Mouse (Mus musculus) spleen, adult 2 months (tissue): ENCODE measurements around the gene Calm4. TPM values are rescaled to one million over a fixed set of nuclear protein-coding genes. Genes with fewer than 3 reads are reported as not detected.

Experiments used
- DNase-seq, 2 experiments: peaks; one replicate each; pipeline versions ENCODE4 v3.0.0 to v3.0.0-alpha.2; 2012 to 2021; ENCODE audit warnings: low spot score in 2 of 2, low read depth in 1 of 2
- H3K27ac ChIP-seq: fragments of 200-500 bp; 2 replicates; pipeline ENCODE4 v1.5.1; 2012; ENCODE audit warnings: low read length, inconsistent platforms; ENCODE audit not compliant: insufficient read depth
- H3K27me3 ChIP-seq: fragments of 200-500 bp; 2 replicates; pipeline ENCODE4 v1.6.1; 2012; ENCODE audit warnings: mild to moderate bottlenecking, moderate library complexity, low read length, inconsistent platforms; ENCODE audit not compliant: control insufficient read depth, insufficient read depth
- H3K36me3 ChIP-seq: fragments of 200-500 bp; 2 replicates; pipeline ENCODE4 v1.6.1; 2012; ENCODE audit warnings: mild to moderate bottlenecking, low read length, inconsistent platforms; ENCODE audit not compliant: control insufficient read depth, insufficient read depth
- H3K4me1 ChIP-seq: fragments of 200-500 bp; 2 replicates; pipeline ENCODE4 v1.6.1; 2011; ENCODE audit warnings: inconsistent platforms; ENCODE audit not compliant: control insufficient read depth, insufficient read depth, insufficient read length
- H3K4me3 ChIP-seq: fragments of 200-500 bp; 2 replicates; pipeline ENCODE4 v1.5.1; 2011; ENCODE audit warnings: mild to moderate bottlenecking, inconsistent platforms; ENCODE audit not compliant: insufficient read depth, insufficient read length; ENCODE audit errors: extremely low read depth
- CTCF ChIP-seq: fragments of 200-500 bp; IDR thresholded peaks from 2 replicates; pipeline ENCODE4 v1.5.1; 2011; ENCODE audit warnings: mild to moderate bottlenecking, inconsistent platforms; ENCODE audit not compliant: insufficient read depth, insufficient read length, insufficient replicate concordance; ENCODE audit errors: extremely low read depth
- POLR2A ChIP-seq: fragments of 200-500 bp; IDR thresholded peaks from 2 replicates; pipeline ENCODE4 v1.6.1; 2011; ENCODE audit warnings: low read depth, low read length, inconsistent platforms
- WGBS: fragments of 180-500 bp; shearing (Covaris S2); methylation state at CpG from one replicate; pipeline ENCODE4 v1.1.7; 2018; 5-methylcytosine and 5-hydroxymethylcytosine counted together
- polyA plus RNA-seq: library from polyadenylated mRNA; depleted of rRNA; stranded (reverse); fragments of >200 nt; gene quantifications from 2 replicates; pipeline ENCODE4 v1.2.3, GENCODE M21; 2012; rRNA removed

The Calm4 gene
- polyA plus RNA-seq, 1 experiment, result not detected

- 97% methylated on average over 4 of the region's 4 CpGs for WGBS
- TF ChIP-seq POLR2A, result no peak
- TF ChIP-seq CTCF, result no peak
- Histone ChIP-seq H3K27me3 (no peaks in the 10 kb centered on the region), H3K4me1 (no peaks in the 10 kb centered on the region), H3K4me3 (no peak overlapping the region), H3K27ac (no peak overlapping the region), H3K36me3 (no peaks in the 10 kb centered on the region)
- no peak for DNase-seq
Observed at GRCm38 (mm10) chr13:3872832-3873231, 35.3 kb downstream of the Calm4 start.

GRCm38 (mm10) chr13:3876448-3876847 is 38.9 kb downstream of the Calm4 start:
- H3K36me3 ChIP-seq, result no peaks in the 10 kb centered on the region
- H3K27ac ChIP-seq, result no peak overlapping the region
- no peak for TF ChIP-seq CTCF
- TF ChIP-seq POLR2A, result no peak
- DNase-seq, result no peak
- H3K27me3 ChIP-seq, result no peaks in the 10 kb centered on the region
- H3K4me1 ChIP-seq, result no peaks in the 10 kb centered on the region
- H3K4me3 ChIP-seq, result no peak overlapping the region
- 93% methylated on average over 6 of the region's 6 CpGs for WGBS

DNA sequence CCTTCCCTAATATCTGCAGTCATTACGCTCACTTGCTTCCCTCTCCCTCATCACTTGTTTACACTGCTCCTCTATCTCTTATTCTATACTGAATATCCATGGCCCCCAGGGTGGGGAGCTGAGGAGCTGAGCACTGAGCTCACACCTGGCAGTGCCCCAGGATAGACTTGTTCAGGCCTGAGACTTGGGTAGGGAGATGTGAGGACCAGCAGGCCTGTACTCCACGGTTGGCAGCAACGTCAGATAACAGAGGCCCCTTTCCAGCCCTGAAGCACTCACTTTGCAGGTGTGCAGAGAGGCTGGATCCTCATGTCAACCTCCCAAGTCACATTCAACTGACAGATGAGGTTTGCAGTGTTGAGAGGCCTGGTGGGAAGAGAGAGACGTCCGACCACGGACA is 39.6 kb downstream of the Calm4 start:
- Histone ChIP-seq H3K27ac (no peak overlapping the region), H3K4me3 (no peak overlapping the region), H3K4me1 (no peaks in the 10 kb centered on the region), H3K27me3 (no peaks in the 10 kb centered on the region), H3K36me3 (0 out of 2 replicates have a peak, but pooled peaks cover 2% of the 10 kb centered on the region)
- TF ChIP-seq POLR2A (no peak), CTCF (no peak)
- DNase-seq, result no peak
- WGBS, result 85% methylated on average over 6 of the region's 6 CpGs

- Histone ChIP-seq H3K4me1 (no peaks in the 10 kb centered on the region), H3K36me3 (0 out of 2 replicates have a peak, but pooled peaks cover 2% of the 10 kb centered on the region), H3K4me3 (no peak overlapping the region), H3K27ac (no peak overlapping the region), H3K27me3 (no peaks in the 10 kb centered on the region)
- 79% methylated on average over 4 of the region's 4 CpGs for WGBS
- DNase-seq, result no peak
- no peak for TF ChIP-seq CTCF
- no peak for TF ChIP-seq POLR2A
Observed at GRCm38 (mm10) chr13:3877679-3878220, 40.2 kb downstream of the Calm4 start.

GRCm38 (mm10) chr13:3886663-3887062 is 49.1 kb downstream of the Calm4 start:
- no peak for DNase-seq
- Histone ChIP-seq H3K27ac (no peak overlapping the region), H3K36me3 (peaks cover 21% of the 10 kb centered on the region), H3K4me3 (no peak overlapping the region), H3K27me3 (no peaks in the 10 kb centered on the region), H3K4me1 (peaks cover 3% of the 10 kb centered on the region; the same call in 1 of the 2 replicates)
- 88% methylated on average over 7 of the region's 7 CpGs for WGBS
- TF ChIP-seq CTCF (no peak), POLR2A (no peak)

Other genes starting within 250 kb of the Calm4 start
- 2.9 and 3.1 TPM in 2 replicates for gene Fam208b, start 226.6 kb upstream of the Calm4 start, polyA plus RNA-seq
- gene Asb13, start 203.7 kb upstream of the Calm4 start, polyA plus RNA-seq, result 16.1 and 17.1 TPM in 2 replicates
- gene Calml3, start 33.4 kb upstream of the Calm4 start, polyA plus RNA-seq, result 0.05 TPM in 1 of 2 replicates, not detected in the other
- not detected in 2 replicates for gene Calm5, start 16.4 kb downstream of the Calm4 start, polyA plus RNA-seq
- 6.1 and 7.6 TPM in 2 replicates for gene Net1, start 80.5 kb downstream of the Calm4 start, polyA plus RNA-seq
- not detected in 2 replicates for gene Tubal3, start 80.5 kb downstream of the Calm4 start, polyA plus RNA-seq
- not detected in 2 replicates for gene Ucn3, start 107.6 kb downstream of the Calm4 start, polyA plus RNA-seq
- 0.16 and 0.18 TPM in 2 replicates for gene Akr1c14, start 211.3 kb downstream of the Calm4 start, polyA plus RNA-seq